Mouse (Mus musculus) hindbrain, embryonic 14.5 days (tissue): ENCODE results near the gene Prkd3. TPM values are rescaled to one million over a fixed set of nuclear protein-coding genes. Genes with fewer than 3 reads are reported as not detected.

ENCODE experiments used
- ATAC-seq: fragments of 200-750 bp; cut with Nextera tagmentation; 2 replicates; pipeline ENCODE4 v1.8.0; 2017; ENCODE audit warnings: moderate number of reproducible peaks, mild to moderate bottlenecking, moderate TSS enrichment, moderate library complexity; ENCODE audit not compliant: low FRiP score
- DNase-seq: peaks from one replicate; pipeline ENCODE4 v3.0.0-alpha.2; 2015; ENCODE audit warnings: low spot score
- H3K27ac ChIP-seq: fragments of 300-500 bp; sonication (generic); 2 replicates; pipeline ENCODE4 v1.5.1; 2014; ENCODE audit warnings: mild to moderate bottlenecking, moderate library complexity
- H3K27me3 ChIP-seq: fragments of 300-500 bp; sonication (generic); 2 replicates; pipeline ENCODE4 v1.6.1; 2014; ENCODE audit warnings: mild to moderate bottlenecking, low read length, mixed read lengths; ENCODE audit not compliant: control insufficient read depth, insufficient read depth
- H3K36me3 ChIP-seq: fragments of 300-500 bp; sonication (generic); replicated peaks from 2 replicates; pipeline ENCODE4 v1.6.1; 2014; ENCODE audit not compliant: control insufficient read depth, insufficient read depth
- H3K4me1 ChIP-seq: fragments of 300-500 bp; sonication (generic); replicated peaks from 2 replicates; pipeline ENCODE4 v1.6.1; 2014; ENCODE audit warnings: antibody characterized with exemption, low read length, mixed read lengths; ENCODE audit not compliant: control insufficient read depth, insufficient read depth
- H3K4me2 ChIP-seq: fragments of 300-500 bp; sonication (generic); replicated peaks from 2 replicates; pipeline ENCODE4 v1.6.1; 2014; ENCODE audit warnings: mild to moderate bottlenecking, moderate library complexity
- H3K4me3 ChIP-seq: fragments of 300-500 bp; sonication (generic); replicated peaks from 2 replicates; pipeline ENCODE4 v1.5.1; 2014; ENCODE audit warnings: mild to moderate bottlenecking, low read length
- H3K9ac ChIP-seq: fragments of 300-500 bp; sonication (generic); 2 replicates; pipeline ENCODE4 v1.6.1; 2014
- H3K9me3 ChIP-seq: fragments of 300-500 bp; sonication (generic); 2 replicates; pipeline ENCODE4 v1.6.1; 2016; ENCODE audit warnings: low read length; ENCODE audit not compliant: control insufficient read depth
- WGBS: fragments of 180-500 bp; shearing (Covaris S2); extraction: QIAGEN DNeasy Blood & Tissue Kit; methylation state at CpG from one replicate; pipeline ENCODE4 v1.1.7; 2014; 5-methylcytosine and 5-hydroxymethylcytosine counted together
- polyA plus RNA-seq: library from polyadenylated mRNA; unstranded; fragments of >200 nt; fragmentation: Nextera tagmentation; extraction: Ambion mirVana; gene quantifications from 2 replicates; pipeline ENCODE4 v1.2.1, GENCODE M21; 2014

The Prkd3 gene
- polyA plus RNA-seq, 1 experiment from 2014 or later: 15.1 TPM

- DNase-seq: no peak
- Histone ChIP-seq H3K9ac (no peak overlapping the region), H3K4me3 (no peak overlapping the region), H3K9me3 (no peaks in the 10 kb centered on the region), H3K36me3 (0 out of 2 replicates have a peak, but pooled peaks cover 9% of the 10 kb centered on the region), H3K27ac (no peak overlapping the region), H3K4me2 (no peak overlapping the region), H3K4me1 (peaks cover 13% of the 10 kb centered on the region; the same call in 1 of the 2 replicates), H3K27me3 (no peaks in the 10 kb centered on the region)
- WGBS: 82% methylated on average over 10 of the region's 10 CpGs
- no peak for ATAC-seq
Observed at GRCm38 (mm10) chr17:79015831-79016230, 4.8 kb downstream of the Prkd3 start.

DNA sequence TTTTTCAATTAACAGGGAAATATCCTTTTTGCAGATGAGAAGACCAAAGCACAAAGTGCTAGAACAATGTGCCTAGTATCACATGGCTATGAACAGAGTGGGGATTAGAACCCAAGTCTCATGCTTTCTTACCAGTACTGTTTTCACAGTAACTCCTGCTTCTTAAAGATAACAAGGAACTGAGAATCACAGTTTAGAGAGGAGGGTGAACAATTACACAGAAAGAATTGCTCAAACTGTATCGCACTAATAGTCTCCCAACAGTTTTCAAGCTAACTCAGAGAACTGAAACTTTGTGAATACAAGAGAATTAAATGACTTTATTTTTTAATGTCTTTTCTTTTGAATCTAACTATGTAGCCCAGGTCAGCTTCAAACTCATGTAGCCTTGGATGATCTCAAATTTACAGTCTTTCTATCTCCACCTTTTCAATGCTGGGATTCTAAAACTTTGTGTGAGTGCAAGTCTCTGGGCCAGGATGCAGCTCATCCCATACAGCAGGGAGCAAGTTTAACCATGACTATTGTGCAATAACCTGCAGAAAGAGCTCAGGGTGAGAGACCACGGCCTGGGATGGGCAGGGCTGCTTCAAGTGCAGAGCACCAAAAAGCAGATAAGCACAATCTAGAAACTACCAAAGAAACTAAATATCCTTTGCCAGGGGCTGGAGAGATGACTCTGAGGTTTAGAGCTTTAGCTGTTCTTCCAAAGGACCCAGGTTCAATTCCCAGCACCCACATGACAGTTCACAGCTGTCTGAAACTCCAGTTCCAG lies 5.5 kb downstream of the Prkd3 start:
- ATAC-seq: no peak
- DNase-seq: no peak
- no peak overlapping the region for H3K27ac ChIP-seq
- H3K9ac ChIP-seq: no peak overlapping the region
- no peaks in the 10 kb centered on the region for H3K27me3 ChIP-seq
- no peak overlapping the region for H3K4me3 ChIP-seq
- no peak overlapping the region for H3K4me2 ChIP-seq
- 96% methylated on average over 2 of the region's 2 CpGs for WGBS
- peaks cover 12% of the 10 kb centered on the region; the same call in 1 of the 2 replicates for H3K4me1 ChIP-seq
- H3K9me3 ChIP-seq: no peaks in the 10 kb centered on the region
- H3K36me3 ChIP-seq: 0 out of 2 replicates have a peak, but pooled peaks cover 9% of the 10 kb centered on the region

- Histone ChIP-seq H3K36me3 (0 out of 2 replicates have a peak, but pooled peaks cover 9% of the 10 kb centered on the region), H3K9me3 (no peaks in the 10 kb centered on the region), H3K27me3 (no peaks in the 10 kb centered on the region), H3K4me1 (no peaks in the 10 kb centered on the region), H3K27ac (no peak overlapping the region), H3K9ac (no peak overlapping the region), H3K4me2 (no peak overlapping the region), H3K4me3 (no peak overlapping the region)
- ATAC-seq (no peak), DNase-seq (no peak)
- 94% methylated on average over 2 of the region's 2 CpGs for WGBS
Observed at GRCm38 (mm10) chr17:79013625-79014024, 7.0 kb downstream of the Prkd3 start.

DNA sequence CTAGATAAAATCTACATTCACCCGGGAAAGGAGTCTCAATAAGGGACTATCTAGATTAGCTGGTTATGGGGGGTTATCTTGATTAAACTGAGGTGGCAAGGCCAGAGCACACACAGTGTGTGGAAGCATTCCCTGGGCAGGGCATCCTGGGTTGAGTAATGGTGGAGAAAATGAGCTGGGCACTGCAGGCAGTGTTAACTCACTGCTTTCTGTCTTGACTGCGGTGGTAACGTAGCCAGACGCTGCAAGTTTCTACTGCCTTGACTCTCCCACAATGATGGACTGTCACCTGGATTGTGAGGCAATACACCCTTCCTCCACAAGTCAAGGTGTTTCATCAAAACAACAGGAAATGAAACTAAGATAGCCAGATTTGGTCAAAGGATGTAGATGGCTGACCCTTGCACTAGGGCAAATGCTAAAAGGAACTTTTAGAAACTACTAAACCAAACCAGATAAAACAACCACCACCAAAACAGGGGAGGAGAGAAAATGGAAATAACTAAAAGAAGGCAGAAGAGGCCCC lies 20.8 kb downstream of the Prkd3 start:
- Histone ChIP-seq H3K9ac (no peak overlapping the region), H3K27ac (no peak overlapping the region), H3K9me3 (no peaks in the 10 kb centered on the region), H3K4me1 (no peaks in the 10 kb centered on the region; the same call in 1 of the 2 replicates), H3K27me3 (no peaks in the 10 kb centered on the region), H3K4me3 (no peak overlapping the region), H3K4me2 (no peak overlapping the region), H3K36me3 (no peaks in the 10 kb centered on the region)
- no peak for ATAC-seq
- DNase-seq: no peak
- WGBS: 87% methylated on average over 4 of the region's 4 CpGs

DNA sequence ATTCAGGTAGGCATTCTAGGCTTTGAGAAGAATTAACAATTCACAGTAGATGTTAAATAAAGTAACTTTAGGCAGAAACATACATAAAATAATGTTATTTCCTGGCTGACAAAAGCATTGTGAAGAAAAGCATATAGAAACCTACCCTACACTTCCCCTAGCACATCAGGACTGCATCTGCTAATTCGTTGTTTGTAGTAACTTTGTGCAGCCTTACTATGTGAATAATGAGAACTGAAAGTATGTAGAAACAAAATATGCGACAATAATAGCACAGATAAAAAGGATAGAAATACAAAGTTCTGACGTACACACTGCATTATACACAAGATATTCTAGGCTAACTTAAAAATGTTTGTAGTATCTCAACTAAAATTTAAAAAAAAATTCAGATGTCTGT lies 21.4 kb downstream of the Prkd3 start:
- Histone ChIP-seq H3K9ac (no peak overlapping the region), H3K4me1 (no peaks in the 10 kb centered on the region; the same call in 1 of the 2 replicates), H3K9me3 (no peaks in the 10 kb centered on the region), H3K27ac (no peak overlapping the region), H3K27me3 (no peaks in the 10 kb centered on the region), H3K4me3 (no peak overlapping the region), H3K36me3 (no peaks in the 10 kb centered on the region), H3K4me2 (no peak overlapping the region)
- no peak for ATAC-seq
- no peak for DNase-seq
- WGBS: 92% methylated on average over 3 of the region's 3 CpGs

DNA sequence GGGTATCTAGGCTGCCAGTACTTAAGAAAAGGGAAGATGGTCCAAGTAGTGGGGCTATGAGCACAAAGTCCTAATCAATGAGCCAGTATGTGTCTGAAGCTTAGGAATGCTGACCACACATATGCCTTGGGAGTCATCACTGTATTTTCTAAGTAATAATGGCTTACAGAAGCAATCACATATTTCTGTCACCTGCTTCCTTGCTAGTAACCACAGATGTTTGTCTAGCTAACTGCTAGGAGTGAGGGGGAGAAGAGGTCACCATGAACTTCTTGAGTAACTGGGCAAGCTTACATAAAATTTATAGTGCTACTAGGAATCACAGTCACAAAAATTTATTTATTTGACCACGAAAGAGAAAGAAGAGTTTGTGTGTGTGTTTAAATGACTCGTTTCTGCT lies 22.5 kb downstream of the Prkd3 start:
- no peak overlapping the region for H3K4me2 ChIP-seq
- H3K36me3 ChIP-seq: no peaks in the 10 kb centered on the region
- 95% methylated on average over 2 of the region's 2 CpGs for WGBS
- H3K27me3 ChIP-seq: no peaks in the 10 kb centered on the region
- H3K9me3 ChIP-seq: no peaks in the 10 kb centered on the region
- no peaks in the 10 kb centered on the region; the same call in 1 of the 2 replicates for H3K4me1 ChIP-seq
- H3K27ac ChIP-seq: no peak overlapping the region
- DNase-seq (no peak), ATAC-seq (no peak)
- H3K4me3 ChIP-seq: no peak overlapping the region
- H3K9ac ChIP-seq: no peak overlapping the region

DNA sequence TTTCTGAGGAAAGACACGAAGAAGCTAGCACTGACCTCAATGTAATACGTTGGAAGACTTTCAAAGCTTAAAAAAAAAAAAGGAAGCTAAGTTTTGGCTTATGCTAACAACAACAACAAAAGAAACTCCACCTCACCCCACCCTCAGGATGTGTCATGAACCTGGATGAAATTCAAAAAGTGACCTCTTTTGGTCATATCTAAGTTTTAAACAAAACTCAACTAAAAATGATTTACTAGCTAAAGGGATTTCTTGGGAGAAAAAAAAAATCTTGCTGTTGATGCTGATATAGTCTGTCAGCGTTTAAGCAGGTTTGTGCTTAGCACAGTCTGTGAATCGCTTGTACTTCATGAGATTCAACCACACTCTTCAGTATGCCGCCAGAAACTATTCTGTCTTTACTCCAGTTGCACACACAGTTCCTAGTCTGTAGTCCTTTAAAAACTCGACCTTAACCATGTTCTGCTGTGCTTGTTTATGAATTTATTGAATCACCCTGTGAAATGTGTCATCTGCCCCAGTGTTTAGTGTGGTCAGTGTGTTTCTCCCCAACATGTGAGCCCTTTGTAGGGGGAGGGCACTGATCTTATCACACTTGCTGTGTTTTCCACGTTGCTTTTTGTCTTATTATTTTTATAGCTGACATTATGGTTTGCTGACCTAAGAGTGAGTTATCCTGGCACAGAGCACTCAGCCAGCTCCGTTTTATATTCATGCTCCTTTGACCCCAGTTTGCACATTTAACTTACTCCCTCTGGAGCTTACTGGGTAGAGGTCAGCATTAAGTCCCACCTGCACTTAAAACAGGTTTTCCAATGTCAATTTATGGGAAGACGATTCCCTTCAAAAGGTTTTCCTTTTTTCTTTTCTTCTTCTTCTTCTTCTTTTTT lies 25.4 kb downstream of the Prkd3 start:
- H3K27me3 ChIP-seq: no peaks in the 10 kb centered on the region
- 81% methylated on average over 9 of the region's 9 CpGs for WGBS
- H3K4me3 ChIP-seq: no peak overlapping the region
- DNase-seq (no peak), ATAC-seq (no peak)
- no peak overlapping the region for H3K4me2 ChIP-seq
- no peak overlapping the region for H3K27ac ChIP-seq
- H3K9me3 ChIP-seq: no peaks in the 10 kb centered on the region
- no peaks in the 10 kb centered on the region; the same call in 1 of the 2 replicates for H3K4me1 ChIP-seq
- H3K36me3 ChIP-seq: no peaks in the 10 kb centered on the region
- H3K9ac ChIP-seq: no peak overlapping the region

- Histone ChIP-seq H3K9ac (no peak overlapping the region), H3K27ac (no peak overlapping the region), H3K4me2 (no peak overlapping the region), H3K4me1 (no peaks in the 10 kb centered on the region; the same call in 1 of the 2 replicates), H3K27me3 (no peaks in the 10 kb centered on the region), H3K9me3 (no peaks in the 10 kb centered on the region), H3K36me3 (no peaks in the 10 kb centered on the region), H3K4me3 (no peak overlapping the region)
- DNase-seq (no peak), ATAC-seq (no peak)
- WGBS: 88% methylated on average over 8 of the region's 8 CpGs
Observed at GRCm38 (mm10) chr17:78994382-78994781, 26.2 kb downstream of the Prkd3 start.

- H3K9ac ChIP-seq: no peak overlapping the region
- H3K27me3 ChIP-seq: no peaks in the 10 kb centered on the region
- no peak overlapping the region for H3K4me3 ChIP-seq
- H3K36me3 ChIP-seq: no peaks in the 10 kb centered on the region
- no peaks in the 10 kb centered on the region; the same call in 1 of the 2 replicates for H3K4me1 ChIP-seq
- 44% methylated on average over 2 of the region's 2 CpGs for WGBS
- H3K27ac ChIP-seq: no peak overlapping the region
- H3K9me3 ChIP-seq: no peaks in the 10 kb centered on the region
- no peak for DNase-seq
- ATAC-seq: no peak
- no peak overlapping the region for H3K4me2 ChIP-seq
Observed at GRCm38 (mm10) chr17:78993670-78994069, 26.9 kb downstream of the Prkd3 start.
